Mouse (Mus musculus) ES-E14 (cell line): ENCODE data around the gene B130006D01Rik. TPM values are rescaled to one million over a fixed set of nuclear protein-coding genes. Genes with fewer than 3 reads are reported as not detected.

ENCODE experiments used
- DNase-seq: peaks from one replicate; pipeline ENCODE4 v3.0.0-alpha.2; 2013; ENCODE audit warnings: low read depth, low spot score
- H3K27ac ChIP-seq: 2 replicates; pipeline ENCODE4 v1.5.1; 2012; ENCODE audit warnings: low read depth, mild to moderate bottlenecking, low read length, moderate library complexity, mixed read lengths; ENCODE audit not compliant: poor library complexity, insufficient read depth, severe bottlenecking
- H3K36me3 ChIP-seq: 2 replicates; pipeline ENCODE4 v1.6.1; 2012; ENCODE audit warnings: mild to moderate bottlenecking, low read length, moderate library complexity, mixed read lengths; ENCODE audit not compliant: control insufficient read depth, poor library complexity, insufficient read depth, severe bottlenecking
- H3K4me1 ChIP-seq, 2 experiments: fragments of 150-350 bp in 1 of 2; sonication (generic) in 1 of 2; 2 replicates each; pipeline ENCODE4 v1.6.1; 2012; ENCODE audit warnings: low read length in 2 of 2, mild to moderate bottlenecking in 1 of 2, mixed read lengths in 1 of 2; ENCODE audit not compliant: control insufficient read depth in 2 of 2, insufficient read depth in 2 of 2, poor library complexity in 1 of 2
- H3K4me3 ChIP-seq, 2 experiments: fragments of 150-350 bp in 1 of 2; sonication (generic) in 1 of 2; 2 replicates each; pipeline ENCODE4 v1.5.1; 2012; ENCODE audit warnings: low read length in 2 of 2, low read depth in 1 of 2, mild to moderate bottlenecking in 1 of 2, mixed read lengths in 1 of 2; ENCODE audit not compliant: insufficient read depth in 1 of 2, poor library complexity in 1 of 2, severe bottlenecking in 1 of 2
- H3K9ac ChIP-seq: 2 replicates; pipeline ENCODE4 v1.6.1; 2012; ENCODE audit warnings: low read depth, mild to moderate bottlenecking, low read length, mixed read lengths; ENCODE audit not compliant: poor library complexity, insufficient read depth, severe bottlenecking
- H3K9me3 ChIP-seq: fragments of 150-350 bp; sonication (generic); 2 replicates; pipeline ENCODE4 v1.6.1; 2012; ENCODE audit warnings: low read depth, mild to moderate bottlenecking, low read length; ENCODE audit not compliant: control insufficient read depth, insufficient read depth
- CHD2 ChIP-seq: IDR thresholded peaks from 2 replicates; pipeline ENCODE4 v1.6.1; 2014; ENCODE audit warnings: mild to moderate bottlenecking, low read depth, low read length, inconsistent platforms
- HCFC1 ChIP-seq: IDR thresholded peaks from 2 replicates; pipeline ENCODE4 v1.6.1; 2012; ENCODE audit warnings: low read length, inconsistent platforms, borderline replicate concordance; ENCODE audit not compliant: insufficient read depth
- MAFK ChIP-seq: IDR thresholded peaks from 2 replicates; pipeline ENCODE4 v1.6.1; 2014; ENCODE audit warnings: mild to moderate bottlenecking, low read depth, low read length, inconsistent platforms; ENCODE audit not compliant: insufficient read depth
- ZC3H11A ChIP-seq: IDR thresholded peaks from 2 replicates; pipeline ENCODE4 v1.6.1; 2012; ENCODE audit warnings: low read depth, mild to moderate bottlenecking, inconsistent platforms, low read length, borderline replicate concordance
- ZNF384 ChIP-seq: IDR thresholded peaks from 2 replicates; pipeline ENCODE4 v1.6.1; 2012; ENCODE audit warnings: low read depth, low read length, inconsistent platforms
- in situ Hi-C, 2 experiments: fragments of 600-800 bp; cut with MboI; formaldehyde crosslinking; loops; one replicate each; pipeline ENCODE4 v1.15.1; 2025; ENCODE audit warnings: low sequenced_read_pairs in 2 of 2, inconsistent platforms in 1 of 2; ENCODE audit not compliant: unreplicated experiment in 2 of 2
- total RNA-seq: library from RNA; depleted of rRNA; stranded (reverse); fragments of 300-350 nt; gene quantifications from 2 replicates; pipeline ENCODE4 v1.2.3, GENCODE M21; 2012

The B130006D01Rik gene
- total RNA-seq, 1 experiment, result 1.5 TPM

- Histone ChIP-seq H3K4me3 (peak overlapping the region; percentile 74 to 81), H3K27ac (no peak overlapping the region; the same call in 1 of the 2 replicates), H3K9ac (peak overlapping the region; percentile 78), H3K4me1 (peaks cover 9 to 18% of the 10 kb centered on the region in 2 experiments; a peak in 3 of 4 replicates), H3K9me3 (no peaks in the 10 kb centered on the region), H3K36me3 (no peaks in the 10 kb centered on the region)
- in situ Hi-C loops, result no loop called here
- DNase-seq, result no peak
- no peak for TF ChIP-seq MAFK
- TF ChIP-seq ZC3H11A, result no peak
- no peak for TF ChIP-seq ZNF384
- no peak for TF ChIP-seq HCFC1
- no peak for TF ChIP-seq CHD2
Observed at GRCm38 (mm10) chr11:95713811-95714241, 9.6 kb upstream of the B130006D01Rik start.

GRCm38 (mm10) chr11:95714411-95714810 lies 9.0 kb upstream of the B130006D01Rik start:
- TF ChIP-seq MAFK (no peak), HCFC1 (no peak), CHD2 (no peak), ZNF384 (no peak), ZC3H11A (no peak)
- in situ Hi-C loops, result no loop called here
- peak overlapping the region; percentile 78; the same call in 1 of the 2 replicates for H3K9ac ChIP-seq
- H3K4me3 ChIP-seq, result peak overlapping the region; percentile 74 to 81
- DNase-seq, result no peak
- H3K9me3 ChIP-seq, result no peaks in the 10 kb centered on the region
- no peak overlapping the region for H3K27ac ChIP-seq
- peaks cover 11 to 18% of the 10 kb centered on the region in 2 experiments; a peak in 3 of 4 replicates for H3K4me1 ChIP-seq
- no peaks in the 10 kb centered on the region for H3K36me3 ChIP-seq

DNA sequence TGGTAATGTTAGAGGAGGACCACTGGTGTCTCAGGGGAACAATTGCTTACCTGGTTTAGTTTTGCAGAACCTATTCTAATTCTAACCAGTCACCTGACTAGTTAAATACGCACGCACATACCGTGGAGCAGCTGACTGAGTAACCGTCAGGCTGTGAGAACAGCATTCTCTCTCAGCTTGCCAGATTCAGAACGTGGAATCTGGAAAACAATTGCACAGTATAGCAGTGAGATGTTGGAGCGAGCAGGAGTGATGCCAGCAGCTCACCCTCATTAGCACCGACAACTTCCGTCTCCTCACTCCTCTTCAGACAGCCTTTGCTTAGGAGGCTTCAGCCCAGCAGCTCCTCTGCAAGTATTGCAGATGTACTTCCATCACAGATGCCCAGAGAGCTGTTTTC lies 7.3 kb upstream of the B130006D01Rik start:
- Histone ChIP-seq H3K9me3 (no peaks in the 10 kb centered on the region), H3K36me3 (no peaks in the 10 kb centered on the region), H3K4me1 (peaks cover 9 to 20% of the 10 kb centered on the region in 2 experiments; a peak in 3 of 4 replicates), H3K27ac (no peak overlapping the region), H3K9ac (no peak overlapping the region), H3K4me3 (no peak overlapping the region)
- no peak for TF ChIP-seq ZNF384
- no peak for TF ChIP-seq CHD2
- TF ChIP-seq MAFK, result no peak
- DNase-seq, result no peak
- in situ Hi-C loops, result no loop called here

DNA sequence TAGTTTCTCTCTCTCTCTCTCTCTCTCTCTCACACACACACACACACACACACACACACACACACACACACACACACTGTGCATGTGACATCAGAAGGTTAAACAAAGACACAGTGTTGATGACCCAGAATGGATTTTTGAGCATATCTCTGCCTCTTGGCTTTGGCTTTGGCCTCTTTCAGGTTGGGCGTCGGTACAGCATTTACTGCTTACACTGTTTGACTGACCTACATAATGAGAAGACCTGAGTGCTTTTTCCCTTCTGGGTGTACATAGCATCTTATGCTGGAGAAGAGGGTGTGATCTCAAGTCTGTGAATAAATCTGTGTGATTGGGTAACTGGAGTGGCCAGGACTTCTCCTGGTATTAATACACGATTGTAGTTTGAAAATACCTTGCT lies 4.0 kb upstream of the B130006D01Rik start:
- in situ Hi-C loops, result no loop called here
- no peak overlapping the region for H3K9ac ChIP-seq
- H3K4me3 ChIP-seq, result no peak overlapping the region
- no peak for TF ChIP-seq ZNF384
- TF ChIP-seq HCFC1, result no peak
- no peak for TF ChIP-seq CHD2
- no peak for TF ChIP-seq ZC3H11A
- no peak for TF ChIP-seq MAFK
- no peak overlapping the region for H3K27ac ChIP-seq
- no peaks in the 10 kb centered on the region for H3K36me3 ChIP-seq
- DNase-seq, result no peak
- H3K4me1 ChIP-seq, result peaks cover 4 to 18% of the 10 kb centered on the region in 2 experiments; a peak in 3 of 4 replicates
- no peaks in the 10 kb centered on the region for H3K9me3 ChIP-seq

DNA sequence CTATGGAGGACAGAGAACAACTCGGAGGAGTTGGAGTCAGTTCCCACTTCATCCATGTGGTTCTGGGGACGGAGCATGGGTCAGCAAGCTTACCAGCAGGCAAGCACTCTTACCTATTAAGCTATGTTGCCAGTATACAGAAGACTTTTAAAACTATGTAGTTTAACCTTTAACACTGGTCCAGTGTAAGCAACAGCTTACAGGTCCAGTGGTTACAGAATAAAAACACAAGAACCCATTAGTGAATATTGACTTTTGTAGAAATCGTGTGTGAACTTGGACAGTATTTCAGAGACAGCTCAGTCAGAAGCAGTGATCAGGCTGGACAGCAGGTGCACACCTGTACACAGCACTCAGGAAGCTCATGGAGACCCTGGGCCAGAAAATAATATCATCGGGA lies 1.1 kb downstream of the B130006D01Rik start:
- Histone ChIP-seq H3K9me3 (no peaks in the 10 kb centered on the region), H3K36me3 (no peaks in the 10 kb centered on the region), H3K4me1 (peaks cover 5 to 7% of the 10 kb centered on the region in 2 experiments; a peak in 3 of 4 replicates), H3K9ac (no peak overlapping the region), H3K27ac (no peak overlapping the region), H3K4me3 (no peak overlapping the region)
- in situ Hi-C loops, result no loop called here
- TF ChIP-seq ZC3H11A, result no peak
- TF ChIP-seq ZNF384, result no peak
- DNase-seq, result no peak
